Comparison of ENCODE assay signal across 9 mouse cellular contexts in the genomic region with DNA sequence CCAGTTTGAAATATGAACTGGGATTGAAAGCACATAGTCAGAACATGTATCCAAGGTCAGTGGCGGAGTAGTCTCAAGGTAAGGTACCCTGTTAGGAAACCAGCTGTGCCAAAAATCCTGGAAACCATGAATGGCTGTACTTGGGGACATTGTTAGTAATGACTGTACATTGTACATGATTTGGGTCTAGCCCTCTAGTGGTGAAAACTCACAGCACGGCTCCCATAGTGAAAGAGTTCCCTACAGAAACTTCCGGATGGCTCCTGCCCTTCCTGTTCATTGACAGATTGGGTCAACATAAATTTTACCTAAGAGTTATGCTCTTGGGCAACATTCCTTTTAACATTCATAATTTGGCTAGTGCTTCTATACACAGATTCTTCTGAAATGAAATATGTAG. TPM values are rescaled to one million over a fixed set of nuclear protein-coding genes. Genes with fewer than 3 reads are reported as not detected.
DNase-seq lines count a peak whose midpoint lies in the region; ATAC-seq and TF ChIP-seq lines count a peak whose summit lies in the region.
"Had no signal": no experiment of that assay in that cellular context is flagged by ENCODE, and none has a peak within 500 bp of the region (broad histone marks: within the 10 kb centered on the region; RNA-seq: fewer than 3 reads in every experiment).

No protein-coding gene starts in this region.

- intact Hi-C loops in left cerebral cortex, postnatal 4 days (cut with DNase I): no loop called here
- intact Hi-C loops in left cerebral cortex, postnatal 36 days (cut with DNase I): no loop called here

- no peak overlapping the region for H3K4me2 ChIP-seq in forebrain, embryonic 14.5 days (ENCODE audit: low read length)
- H3K4me2 ChIP-seq in forebrain, embryonic 12.5 days: no peak overlapping the region
- H3K4me2 ChIP-seq: limb, embryonic 12.5 days had no signal

- ATAC-seq in forebrain, embryonic 14.5 days: no peak
- no peak for ATAC-seq in forebrain, embryonic 12.5 days (ENCODE audit: low FRiP score)
- ATAC-seq in G1E (ENCODE audit: extremely low read depth, insufficient number of reproducible peaks, low FRiP score, poor library complexity, severe bottlenecking): no peak

- no peaks in the 10 kb centered on the region for H3K4me1 ChIP-seq in forebrain, embryonic 14.5 days (ENCODE audit: control insufficient read depth, insufficient read depth, low read length)
- H3K4me1 ChIP-seq in forebrain, embryonic 12.5 days: no peaks in the 10 kb centered on the region
- H3K4me1 ChIP-seq in G1E (ENCODE audit: insufficient read depth, low read depth, low read length): 0 out of 2 replicates have a peak, but pooled peaks cover 2% of the 10 kb centered on the region
- H3K4me1 ChIP-seq: limb, embryonic 12.5 days had no signal

- H3K27ac ChIP-seq in forebrain, embryonic 14.5 days (ENCODE audit: low read depth, low read length): no peak overlapping the region
- H3K27ac ChIP-seq in forebrain, embryonic 12.5 days: no peak overlapping the region
- H3K27ac ChIP-seq: limb, embryonic 12.5 days had no signal

- H3K4me3 ChIP-seq in forebrain, embryonic 14.5 days (ENCODE audit: low read depth, low read length): no peak overlapping the region
- no peak overlapping the region for H3K4me3 ChIP-seq in forebrain, embryonic 12.5 days (replicated peaks)
- no peak overlapping the region for H3K4me3 ChIP-seq in G1E (ENCODE audit: low read depth, low read length)
- H3K4me3 ChIP-seq: limb, embryonic 12.5 days had no signal

- H3K36me3 ChIP-seq in forebrain, embryonic 14.5 days (ENCODE audit: control insufficient read depth, insufficient read depth, low read length): no peaks in the 10 kb centered on the region
- H3K36me3 ChIP-seq in forebrain, embryonic 12.5 days (replicated peaks): no peaks in the 10 kb centered on the region
- H3K36me3 ChIP-seq in G1E (replicated peaks): no peaks in the 10 kb centered on the region
- H3K36me3 ChIP-seq: limb, embryonic 12.5 days had no signal

- peak; percentile 35; the same call in 1 of the 2 replicates for TF ChIP-seq CTCF in G1E (IDR thresholded peaks at IDR 0.05; ENCODE audit: low read depth, low read length)

- WGBS in forebrain, embryonic 14.5 days: 80% methylated on average over 3 of the region's 3 CpGs
- WGBS in forebrain, embryonic 12.5 days: 81% methylated on average over 3 of the region's 3 CpGs

- no peak overlapping the region for H3K9ac ChIP-seq in forebrain, embryonic 14.5 days (ENCODE audit: low read length)
- H3K9ac ChIP-seq in forebrain, embryonic 12.5 days: no peak overlapping the region
- H3K9ac ChIP-seq: limb, embryonic 12.5 days had no signal

- H3K9me3 ChIP-seq in forebrain, embryonic 14.5 days (replicated peaks; ENCODE audit: control insufficient read depth, low read length): no peaks in the 10 kb centered on the region
- H3K9me3 ChIP-seq in forebrain, embryonic 12.5 days: no peaks in the 10 kb centered on the region
- H3K9me3 ChIP-seq in G1E (replicated peaks): no peaks in the 10 kb centered on the region
- H3K9me3 ChIP-seq: limb, embryonic 12.5 days had no signal

- DNase-seq in forebrain, embryonic 14.5 days (ENCODE audit: low spot score): peak; percentile 46
- DNase-seq in left cerebral cortex, postnatal 4 days: peak; percentile 24
- no peak for DNase-seq in left cerebral cortex, postnatal 36 days (ENCODE audit: low spot score in 2 of 2)
- DNase-seq in G1E (ENCODE audit: low spot score): no peak
- peak; percentile 32 to 63 for DNase-seq in kidney, postnatal 36 days
- DNase-seq in frontal cortex, postnatal 25 days (ENCODE audit: low spot score in 2 of 2): no peak
- DNase-seq in spleen, postnatal 36 days (ENCODE audit: low spot score in 2 of 2): no peak

- H3K27me3 ChIP-seq in forebrain, embryonic 14.5 days (replicated peaks; ENCODE audit: control insufficient read depth, insufficient read depth, low read length): no peaks in the 10 kb centered on the region
- H3K27me3 ChIP-seq in forebrain, embryonic 12.5 days: no peaks in the 10 kb centered on the region
- H3K27me3 ChIP-seq in G1E (ENCODE audit: insufficient read depth, low read length): peaks cover 14% of the 10 kb centered on the region
- H3K27me3 ChIP-seq: limb, embryonic 12.5 days had no signal

RNA-seq across cellular contexts. Expression of a gene that starts 19.6 kb away (rescaled TPM):
- 268 and 289 TPM in 2 replicates for polyA plus RNA-seq in forebrain, embryonic 14.5 days (2014; fragmentation: Nextera tagmentation; extraction: Ambion mirVana)
- polyA plus RNA-seq in forebrain, embryonic 12.5 days (2016; fragmentation: Nextera tagmentation; extraction: Ambion mirVana): 452 and 458 TPM in 2 replicates
- 100 to 1,000 TPM; 178 to 184 TPM for total RNA-seq in left cerebral cortex, postnatal 4 days (2021)
- total RNA-seq in left cerebral cortex, postnatal 36 days (2021): 100 to 1,000 TPM; 190 to 225 TPM
- total RNA-seq in G1E (2014; fragmentation: Nextera tagmentation) (151 and 160 TPM in 2 replicates), G1E (2017) (188 and 207 TPM in 2 replicates)
- 604 and 807 TPM in 2 replicates for polyA plus RNA-seq in G1E (2012)

Comparison
In these comparisons a context has a peak if more than half of its experiments do, and no peak if none do; other contexts are left out.
1. DNase-seq: peak in forebrain, embryonic 14.5 days (single experiment), left cerebral cortex, postnatal 4 days (single experiment) and kidney, postnatal 36 days (2 of 2); none in left cerebral cortex, postnatal 36 days (0 of 2), G1E (single experiment), frontal cortex, postnatal 25 days (0 of 2) and spleen, postnatal 36 days (0 of 2).